Mouse (Mus musculus): ENCODE data around the gene Ddx58.

Ddx58 gene

DNA sequence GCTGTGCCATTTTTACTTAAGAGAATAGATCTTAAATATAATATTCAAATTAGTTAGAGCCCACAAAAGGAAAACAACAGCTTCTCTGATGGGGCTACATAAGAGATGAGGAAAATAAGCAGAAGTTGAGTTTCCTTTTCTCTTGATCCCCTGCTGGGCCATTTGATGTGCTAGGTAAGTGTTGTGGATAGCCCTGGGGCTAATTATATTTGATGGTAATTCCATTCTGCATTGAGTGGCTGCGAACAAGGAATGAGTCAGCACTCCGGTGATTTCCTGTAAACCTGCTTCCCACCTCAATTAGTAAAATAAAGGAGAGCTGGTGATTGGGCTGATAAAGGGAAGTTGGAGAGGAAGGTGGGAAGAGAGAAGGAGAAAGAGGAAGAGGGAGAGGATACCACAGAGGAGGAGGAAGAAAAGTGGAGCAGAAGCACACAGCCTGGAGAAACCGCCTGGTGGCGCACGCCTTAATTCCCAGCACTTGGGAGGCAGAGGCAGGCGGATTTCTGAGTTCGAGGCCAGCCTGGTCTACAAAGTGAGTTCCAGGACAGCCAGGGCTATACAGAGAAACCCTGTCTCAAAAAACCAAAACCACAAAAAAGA lies 6.5 kb downstream of the Ddx58 start:
- DNase-seq (ENCODE audit: low spot score) = no peak

GRCm38 (mm10) chr4:40229723-40230122 lies 9.9 kb downstream of the Ddx58 start:
- no peak for DNase-seq (ENCODE audit: low spot score)

DNA sequence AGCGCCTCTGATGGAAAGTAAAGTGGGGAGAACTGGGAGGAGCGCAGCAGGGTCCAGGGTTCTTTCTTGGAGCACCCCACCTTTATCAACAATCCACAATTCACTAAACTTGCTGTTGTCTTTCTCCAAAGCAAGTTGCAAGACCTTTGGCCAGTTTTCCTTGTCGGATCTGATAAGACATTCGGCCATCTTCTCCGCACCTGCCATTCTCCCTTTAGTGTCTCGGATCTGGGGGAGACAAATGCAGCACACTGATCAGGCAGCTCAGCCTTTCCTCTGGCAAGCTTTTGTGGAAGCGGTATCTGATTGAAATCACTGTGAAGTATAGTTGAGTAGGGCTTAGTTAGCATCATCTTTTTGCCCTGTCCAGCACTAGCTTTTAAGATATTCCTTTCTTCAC lies 11.7 kb downstream of the Ddx58 start:
- no peak for DNase-seq (ENCODE audit: low spot score)

GRCm38 (mm10) chr4:40227131-40227530 lies 12.5 kb downstream of the Ddx58 start:
- no peak for DNase-seq (ENCODE audit: low spot score)

DNA sequence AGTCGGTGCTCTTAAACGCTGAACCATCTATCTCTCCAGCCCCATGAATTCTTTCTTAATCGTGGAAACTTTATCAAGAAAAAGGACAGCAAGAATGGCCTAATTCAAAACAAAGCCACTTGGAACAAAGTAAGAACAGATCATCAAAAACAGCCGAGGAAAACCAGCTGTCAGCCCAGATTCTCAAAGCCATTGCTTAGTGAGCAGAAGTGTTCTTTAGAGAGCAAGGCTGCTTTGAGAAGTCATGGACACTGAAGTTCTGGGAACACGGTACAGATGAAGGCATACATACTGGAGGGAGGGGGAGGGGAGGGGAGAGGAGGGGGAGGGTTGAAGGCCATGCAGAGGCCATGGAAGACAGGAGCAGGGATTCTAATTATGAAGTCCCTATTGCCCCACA lies 13.5 kb downstream of the Ddx58 start:
- no peak for DNase-seq (ENCODE audit: low spot score)

- no peak for DNase-seq (ENCODE audit: low spot score)
Observed at GRCm38 (mm10) chr4:40221876-40222585, 17.6 kb downstream of the Ddx58 start.

GRCm38 (mm10) chr4:40221004-40221760 lies 18.4 kb downstream of the Ddx58 start:
- DNase-seq (ENCODE audit: low spot score) = no peak

DNA sequence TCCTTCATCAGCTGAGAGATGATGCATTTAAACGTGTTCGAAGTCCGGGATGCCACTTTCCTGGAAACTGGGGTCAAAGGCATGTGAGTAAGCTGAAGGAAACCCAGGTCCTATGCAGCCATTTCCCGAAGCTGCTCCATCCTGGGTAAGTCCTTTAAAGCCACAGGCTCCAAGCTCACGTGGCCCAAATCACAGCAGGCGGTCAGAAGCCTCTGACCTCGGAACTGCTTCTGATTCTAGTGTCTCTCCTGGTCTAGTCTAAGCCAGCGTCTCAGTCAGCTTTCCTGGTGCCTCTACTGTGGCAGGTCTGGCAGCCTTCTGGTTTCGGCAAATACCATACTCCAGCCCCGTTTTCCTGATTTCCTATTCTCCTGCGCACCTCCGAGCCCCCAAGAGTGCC lies 19.2 kb downstream of the Ddx58 start:
- no peak for DNase-seq (ENCODE audit: low spot score)

DNA sequence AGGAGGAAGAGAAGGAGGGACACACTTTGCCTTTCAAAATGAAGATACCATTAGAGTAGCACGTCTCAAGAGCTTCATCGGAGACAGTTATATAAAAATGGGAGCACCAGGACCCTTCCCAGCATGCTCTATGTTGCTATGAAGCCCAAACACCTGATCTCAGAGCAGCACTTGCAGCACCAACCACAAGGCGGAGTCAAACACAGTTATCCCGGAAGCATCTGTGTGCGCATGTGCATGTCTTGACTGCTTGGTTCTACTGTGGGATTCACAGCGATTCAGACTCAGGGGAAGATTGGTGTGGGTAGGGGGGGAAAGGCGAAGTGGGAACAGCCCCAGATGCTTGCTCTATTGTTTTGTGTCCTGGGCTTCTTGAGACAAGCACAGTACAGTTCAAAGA lies 21.2 kb downstream of the Ddx58 start:
- no peak for DNase-seq (ENCODE audit: low spot score)

- no peak for DNase-seq (ENCODE audit: low spot score)
Observed at GRCm38 (mm10) chr4:40217910-40218309, 21.7 kb downstream of the Ddx58 start.

GRCm38 (mm10) chr4:40212177-40212576 lies 27.5 kb downstream of the Ddx58 start:
- DNase-seq (ENCODE audit: low spot score) = no peak

- no peak for DNase-seq (ENCODE audit: low spot score)
Observed at GRCm38 (mm10) chr4:40207701-40208100, 31.9 kb downstream of the Ddx58 start.

GRCm38 (mm10) chr4:40205231-40205903 lies 34.3 kb downstream of the Ddx58 start:
- DNase-seq (ENCODE audit: low spot score) = peak; percentile 59

DNA sequence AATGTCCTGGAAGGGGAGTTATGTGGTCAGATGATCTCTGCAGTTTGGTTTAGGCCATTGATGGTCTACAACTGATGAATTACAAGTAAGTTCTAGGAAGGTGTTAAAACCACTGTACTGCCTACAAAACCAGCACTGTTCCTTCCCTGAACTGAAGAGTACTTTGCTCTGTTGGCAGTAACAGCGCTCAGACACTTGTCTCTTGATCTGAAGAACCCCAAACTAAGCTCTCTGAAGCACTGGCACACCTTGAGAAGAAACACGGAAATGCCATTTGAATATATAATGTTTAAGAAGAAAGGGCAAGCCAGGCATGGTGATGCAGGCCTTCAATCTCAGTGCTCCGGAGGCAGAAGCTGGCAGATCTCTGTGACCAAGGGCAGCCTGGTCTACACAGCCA lies 35.3 kb downstream of the Ddx58 start:
- no peak for DNase-seq (ENCODE audit: low spot score)

- DNase-seq (ENCODE audit: low spot score) = no peak
Observed at GRCm38 (mm10) chr4:40202205-40202604, 37.4 kb downstream of the Ddx58 start.

- DNase-seq (ENCODE audit: low spot score) = no peak
Observed at GRCm38 (mm10) chr4:40195336-40195735, 44.3 kb downstream of the Ddx58 start.

DNA sequence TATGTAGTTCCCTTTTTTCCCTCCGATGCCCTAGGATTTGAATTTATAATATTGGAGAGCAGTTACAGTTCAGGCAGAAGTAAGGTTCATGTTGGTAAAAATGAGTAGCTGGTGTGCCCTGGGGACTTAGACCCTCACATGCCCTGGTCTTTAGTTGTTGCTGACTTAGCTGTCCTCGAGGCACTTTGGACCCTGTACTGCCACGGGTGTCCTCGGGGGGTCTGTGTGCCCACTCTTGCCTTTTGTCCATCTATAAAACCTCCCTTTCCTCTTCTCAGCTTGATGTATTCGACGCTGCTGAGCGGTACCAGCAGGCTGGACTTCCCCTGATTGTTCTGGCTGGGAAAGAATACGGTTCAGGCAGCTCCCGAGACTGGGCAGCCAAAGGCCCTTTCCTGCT lies 46.2 kb downstream of the Ddx58 start:
- DNase-seq (ENCODE audit: low spot score) = no peak

DNA sequence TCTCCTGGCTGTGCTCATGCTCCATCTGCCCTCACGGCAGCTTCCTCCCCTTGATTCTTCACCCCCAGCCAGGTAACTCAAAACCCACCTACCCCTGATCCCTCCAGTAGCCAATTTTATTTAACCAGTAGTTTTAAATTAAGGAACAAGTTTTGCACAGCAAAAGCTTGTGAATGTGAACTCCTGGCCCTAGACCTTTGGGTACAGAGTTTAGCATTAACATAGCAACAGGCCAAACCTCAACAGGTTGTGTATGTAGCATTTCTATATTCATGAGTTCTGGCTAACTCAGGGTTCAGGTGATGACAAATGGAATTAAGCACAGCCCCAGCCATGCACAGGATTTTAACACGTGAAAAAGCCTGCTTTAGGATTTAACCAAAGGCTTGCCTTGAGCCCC lies 47.4 kb downstream of the Ddx58 start:
- no peak for DNase-seq (ENCODE audit: low spot score)

GRCm38 (mm10) chr4:40187956-40188355 lies 51.7 kb downstream of the Ddx58 start:
- DNase-seq (ENCODE audit: low spot score) = no peak

DNA sequence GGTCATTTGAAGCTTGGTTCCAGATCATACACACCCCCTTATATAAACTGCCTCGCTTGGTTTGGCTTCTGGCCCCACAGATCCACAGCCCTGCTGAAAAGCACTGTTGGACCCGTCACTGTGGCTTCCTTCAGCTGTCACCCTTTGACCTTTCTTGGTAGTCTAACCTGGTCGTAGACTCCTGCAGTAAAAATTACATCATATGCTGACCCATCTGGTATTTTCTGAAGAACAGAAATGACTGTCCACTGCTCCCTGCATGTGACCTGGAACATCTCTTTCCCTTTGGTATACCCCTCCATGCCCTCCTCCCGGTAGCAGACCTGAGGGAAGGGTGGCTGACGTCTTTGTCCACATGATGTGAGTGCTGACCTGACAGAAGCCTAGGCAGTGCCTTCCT lies 55.2 kb downstream of the Ddx58 start:
- DNase-seq (ENCODE audit: low spot score) = no peak

DNA sequence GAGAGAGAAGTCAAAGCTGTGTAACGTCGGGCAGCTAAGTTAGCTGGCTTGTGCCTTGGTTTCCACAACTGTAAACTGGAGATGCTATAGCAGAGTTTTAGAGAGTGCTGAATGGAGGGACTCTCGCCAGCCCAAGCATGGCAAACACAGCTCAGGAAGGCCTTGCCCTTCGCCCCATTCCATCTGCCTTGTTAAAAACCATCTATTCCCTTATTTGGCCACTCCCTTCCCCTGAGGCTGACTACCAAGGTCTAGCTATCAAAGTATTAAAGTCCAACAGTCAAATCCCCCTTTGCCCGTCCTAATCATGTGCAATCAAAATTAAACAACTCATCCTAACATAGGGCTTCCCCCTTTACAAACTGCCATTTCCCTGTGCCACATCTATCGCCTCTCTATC lies 55.8 kb downstream of the Ddx58 start:
- no peak for DNase-seq (ENCODE audit: low spot score)

DNA sequence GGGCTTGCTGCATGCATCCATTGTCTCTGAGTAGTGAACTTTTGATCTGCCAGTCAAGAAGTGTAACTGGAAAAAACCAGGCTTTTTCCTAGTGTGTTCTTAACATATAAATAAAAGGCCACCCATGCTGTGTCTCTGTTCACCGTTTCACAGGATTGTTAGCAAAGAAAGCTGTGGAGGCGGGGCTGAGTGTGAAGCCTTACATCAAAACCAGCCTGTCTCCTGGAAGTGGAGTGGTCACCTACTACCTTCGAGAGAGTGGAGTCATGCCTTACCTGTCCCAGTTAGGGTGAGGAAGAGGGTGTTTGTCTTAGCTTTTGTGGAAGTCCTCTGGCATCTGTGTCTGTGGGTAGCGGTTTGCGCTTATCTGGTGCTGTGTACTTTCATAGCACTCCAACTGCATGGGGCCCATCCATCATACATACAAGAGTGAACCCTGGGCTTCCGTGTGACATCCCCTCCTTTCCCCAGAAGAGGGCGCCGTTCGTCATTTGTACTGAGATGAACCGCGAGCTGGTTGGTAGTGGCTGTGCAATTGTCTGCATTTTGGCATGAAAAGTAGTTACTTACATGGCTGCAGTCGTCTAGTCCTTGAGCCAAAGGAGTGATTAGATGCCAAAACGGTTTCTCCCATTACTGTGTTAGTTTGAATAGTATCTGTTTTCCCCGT lies 56.8 kb downstream of the Ddx58 start:
- DNase-seq (ENCODE audit: low spot score) = peak; percentile 69

Measured in lung, postnatal 25 days (tissue).